Mouse (Mus musculus) pancreas, adult 10 weeks (tissue): Measurements from ENCODE around the gene Pus7l. TPM values are rescaled to one million over a fixed set of nuclear protein-coding genes. Genes with fewer than 3 reads are reported as not detected.

Experiments
- polyA plus RNA-seq: library from polyadenylated mRNA; stranded (reverse); fragments of 350-450 nt; fragmentation: Illumina TruSeq; extraction: RNeasy Lipid Tissue Mini Kit (QIAGEN cat#74804); gene quantifications from one replicate; pipeline ENCODE4 v1.2.3, GENCODE M21; 2015; ENCODE audit warnings: low read depth, low replicate concordance; ENCODE audit not compliant: insufficient read depth

Pus7l gene
- 1.3 TPM for polyA plus RNA-seq

DNA sequence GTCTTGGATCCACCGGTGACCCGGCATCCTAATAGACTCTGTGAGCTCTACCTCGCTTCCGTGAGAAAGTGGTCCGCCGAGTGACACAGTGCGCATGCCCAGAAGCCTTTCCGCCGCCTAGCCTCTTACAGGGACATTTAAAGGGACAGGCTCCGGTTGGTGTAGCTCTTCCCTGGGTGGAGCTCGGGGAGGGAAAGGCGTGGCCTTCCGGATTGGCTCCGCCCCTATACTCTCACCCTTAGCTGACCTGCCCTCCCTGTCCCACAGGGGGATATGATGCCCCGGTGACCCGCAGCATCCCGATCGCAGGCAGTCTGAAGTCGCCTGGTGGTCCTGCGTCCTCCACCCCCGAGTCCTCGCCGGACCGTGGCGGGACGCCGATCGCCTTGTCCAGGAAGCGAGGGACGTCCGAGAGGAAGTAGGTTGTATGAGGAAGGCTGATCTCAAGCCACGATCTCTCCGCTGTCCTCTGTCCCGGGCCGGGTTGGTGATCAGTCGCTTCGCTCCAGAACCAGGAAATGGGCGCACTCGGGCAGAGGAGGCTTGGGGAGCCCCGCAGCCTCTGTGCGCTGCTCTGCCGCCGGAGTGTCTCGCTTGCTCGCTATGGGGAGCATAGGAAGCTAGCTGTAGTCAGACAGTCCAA is at the start of gene Pus7l, which contains the start of gene Irak4:
Gene Pus7l, minus strand, starts transcription at position 139 of the 643 bp plus-strand sequence.
Gene Irak4, plus strand, starts transcription at position 235 of the 643 bp plus-strand sequence.

GRCm38 (mm10) chr15:94589219-94590075 is 46.1 kb upstream of the Pus7l start, which contains the start of gene Twf1:
Twf1 (minus strand) TSS chr15:94589889.

Other genes starting within 250 kb of the Pus7l start
- gene Adamts20, start 78.1 kb downstream of the Pus7l start, polyA plus RNA-seq: not detected
- 2.4 TPM for gene Irak4, start 96 bp upstream of the Pus7l start, polyA plus RNA-seq
- 10.5 TPM for gene Twf1, start 46.3 kb upstream of the Pus7l start, polyA plus RNA-seq
- gene Tmem117, start 85.7 kb upstream of the Pus7l start, polyA plus RNA-seq: 0.39 TPM